Mouse (Mus musculus) embryonic fibroblast, embryonic 13.5 days (primary cell): ENCODE results near the gene Olfr653.

Experiments used
- CTCF ChIP-seq: IDR thresholded peaks from 2 replicates; pipeline ENCODE4 v1.5.1; 2011; ENCODE audit warnings: mild to moderate bottlenecking, control low read depth, low read length, moderate library complexity, borderline replicate concordance; ENCODE audit not compliant: insufficient read depth
- POLR2A ChIP-seq: IDR thresholded peaks from 2 replicates; pipeline ENCODE4 v1.6.1; 2011; ENCODE audit warnings: low read depth, mild to moderate bottlenecking, control low read depth, low read length, moderate library complexity

GRCm38 (mm10) chr7:104549833-104550232, 27.3 kb upstream of the Olfr653 start, which contains the start of gene Olfr651:
- TF ChIP-seq CTCF (no peak), POLR2A (no peak)
